ENCODE assay signal across 16 mouse cellular contexts in genomic region chr4:99983652-99984368, GRCm38 (mm10). TPM values are rescaled to one million over a fixed set of nuclear protein-coding genes. Genes with fewer than 3 reads are reported as not detected.
DNase-seq lines count a peak whose midpoint lies in the region; ATAC-seq lines count a peak whose summit lies in the region.
"Had no signal": no experiment of that assay in that cellular context is flagged by ENCODE, and none has a peak within 500 bp of the region (broad histone marks: within the 10 kb centered on the region; RNA-seq: fewer than 3 reads in every experiment).

No protein-coding gene starts in this region.

- peaks cover 7% of the 10 kb centered on the region for H3K4me1 ChIP-seq in forebrain, embryonic 10.5 days
- peaks cover 3% of the 10 kb centered on the region; the same call in 1 of the 2 replicates for H3K4me1 ChIP-seq in forebrain, embryonic 12.5 days
- no peaks in the 10 kb centered on the region for H3K4me1 ChIP-seq in embryonic facial prominence, embryonic 14.5 days (ENCODE audit: control insufficient read depth, insufficient read depth, low read length)

- H3K36me3 ChIP-seq in forebrain, embryonic 10.5 days (replicated peaks), result peaks cover 24% of the 10 kb centered on the region
- H3K36me3 ChIP-seq in forebrain, embryonic 12.5 days (replicated peaks), result no peaks in the 10 kb centered on the region
- peaks cover 3% of the 10 kb centered on the region; the same call in 1 of the 2 replicates for H3K36me3 ChIP-seq in embryonic facial prominence, embryonic 14.5 days (ENCODE audit: control insufficient read depth, insufficient read depth, low read length)
- H3K36me3 ChIP-seq: embryonic facial prominence, embryonic 12.5 days had no signal

- no peak overlapping the region for H3K9ac ChIP-seq in forebrain, embryonic 12.5 days
- H3K9ac ChIP-seq in embryonic facial prominence, embryonic 14.5 days (ENCODE audit: low read depth, low read length), result no peak overlapping the region
- H3K9ac ChIP-seq: embryonic facial prominence, embryonic 12.5 days; heart, embryonic 12.5 days; kidney, embryonic 15.5 days had no signal

- H3K9me3 ChIP-seq in forebrain, embryonic 10.5 days, result no peaks in the 10 kb centered on the region
- no peaks in the 10 kb centered on the region for H3K9me3 ChIP-seq in forebrain, embryonic 12.5 days
- no peaks in the 10 kb centered on the region for H3K9me3 ChIP-seq in embryonic facial prominence, embryonic 14.5 days (ENCODE audit: control insufficient read depth, low read length)
- H3K9me3 ChIP-seq: embryonic facial prominence, embryonic 12.5 days; heart, embryonic 12.5 days; kidney, embryonic 15.5 days had no signal

- intact Hi-C loops in left cerebral cortex, postnatal 4 days (cut with DNase I), result no loop called here

- WGBS in forebrain, embryonic 10.5 days, result 81% methylated on average over 13 of the region's 13 CpGs
- WGBS in forebrain, embryonic 12.5 days, result 85% methylated on average over 13 of the region's 13 CpGs
- WGBS in embryonic facial prominence, embryonic 14.5 days, result 60% methylated on average over 13 of the region's 13 CpGs

- H3K4me3 ChIP-seq in forebrain, embryonic 10.5 days, result no peak overlapping the region
- H3K4me3 ChIP-seq in forebrain, embryonic 12.5 days (replicated peaks), result no peak overlapping the region
- no peak overlapping the region for H3K4me3 ChIP-seq in embryonic facial prominence, embryonic 14.5 days (ENCODE audit: low read depth, low read length)
- H3K4me3 ChIP-seq: embryonic facial prominence, embryonic 12.5 days; heart, embryonic 12.5 days; kidney, embryonic 15.5 days had no signal

- H3K27me3 ChIP-seq in forebrain, embryonic 10.5 days (ENCODE audit: poor library complexity, severe bottlenecking), result no peaks in the 10 kb centered on the region
- H3K27me3 ChIP-seq in forebrain, embryonic 12.5 days, result no peaks in the 10 kb centered on the region
- H3K27me3 ChIP-seq in embryonic facial prominence, embryonic 14.5 days (replicated peaks; ENCODE audit: control insufficient read depth, insufficient read depth, low read length), result no peaks in the 10 kb centered on the region
- H3K27me3 ChIP-seq: embryonic facial prominence, embryonic 12.5 days; heart, embryonic 12.5 days; kidney, embryonic 15.5 days had no signal

- DNase-seq in forebrain, embryonic 10.5 days (ENCODE audit: extremely low spot score, low spot score), result no peak
- peak; percentile 59 for DNase-seq in left cerebral cortex, postnatal 4 days
- DNase-seq in left cerebral cortex, adult 8-10 months (ENCODE audit: low spot score in 2 of 2), result no peak
- DNase-seq in embryonic facial prominence, embryonic 14.5 days (ENCODE audit: low spot score), result no peak
- DNase-seq in yolk sac, embryonic 10.5 days (ENCODE audit: low spot score), result peak; percentile 43
- DNase-seq in spleen, adult 12 weeks (ENCODE audit: low spot score), result no peak
- DNase-seq: adrenal gland, postnatal 14 days; cerebellum, adult 9-10 months; heart, postnatal 36 days; lung, adult 18-20 months; thymus, postnatal 14 days had no signal

- no peak overlapping the region for H3K4me2 ChIP-seq in forebrain, embryonic 12.5 days
- no peak overlapping the region for H3K4me2 ChIP-seq in embryonic facial prominence, embryonic 14.5 days (ENCODE audit: low read depth, low read length)
- H3K4me2 ChIP-seq: embryonic facial prominence, embryonic 12.5 days; heart, embryonic 12.5 days; kidney, embryonic 15.5 days had no signal

- no peak for ATAC-seq in forebrain, embryonic 12.5 days (ENCODE audit: low FRiP score)
- ATAC-seq in embryonic facial prominence, embryonic 14.5 days (ENCODE audit: low read depth), result peak; percentile 26; the same call in 1 of the 2 replicates
- ATAC-seq: intestine, embryonic 16.5 days had no signal

- H3K27ac ChIP-seq in forebrain, embryonic 10.5 days, result 0 out of 2 replicates have a peak overlapping the region, but pooled peaks have one; percentile 4
- H3K27ac ChIP-seq in forebrain, embryonic 12.5 days, result no peak overlapping the region
- no peak overlapping the region for H3K27ac ChIP-seq in embryonic facial prominence, embryonic 14.5 days (replicated peaks; ENCODE audit: low read depth, low read length)
- H3K27ac ChIP-seq: embryonic facial prominence, embryonic 12.5 days; kidney, embryonic 15.5 days had no signal

RNA-seq across cellular contexts. Expression of gene Itgb3bp, which starts 54.2 kb away (rescaled TPM):
- 58.2 and 60.0 TPM in 2 replicates for polyA plus RNA-seq in forebrain, embryonic 10.5 days (2016; fragmentation: Nextera tagmentation; extraction: Ambion mirVana)
- 54.3 and 57.3 TPM in 2 replicates for polyA plus RNA-seq in forebrain, embryonic 12.5 days (2016; fragmentation: Nextera tagmentation; extraction: Ambion mirVana)
- total RNA-seq in left cerebral cortex, postnatal 4 days (2021), result 1 to 10 TPM; 4.1 to 4.5 TPM
- total RNA-seq in left cerebral cortex, adult 8-10 months (2022), result 1 to 10 TPM; 4.8 to 7.8 (median 6.3) TPM
- polyA plus RNA-seq in embryonic facial prominence, embryonic 14.5 days (2014; fragmentation: Nextera tagmentation; extraction: Ambion mirVana), result 29.7 and 31.9 TPM in 2 replicates

RNA-seq across cellular contexts. Expression of gene Pgm1, which starts 54.6 kb away (rescaled TPM):
- polyA plus RNA-seq in forebrain, embryonic 10.5 days (2016; fragmentation: Nextera tagmentation; extraction: Ambion mirVana), result 81.5 and 83.5 TPM in 2 replicates
- 32.6 and 36.5 TPM in 2 replicates for polyA plus RNA-seq in forebrain, embryonic 12.5 days (2016; fragmentation: Nextera tagmentation; extraction: Ambion mirVana)
- total RNA-seq in left cerebral cortex, postnatal 4 days (2021), result 10 to 100 TPM; 32.5 to 40.5 TPM
- 10 to 100 TPM; 58.5 to 65.5 (median 61.2) TPM for total RNA-seq in left cerebral cortex, adult 8-10 months (2022)
- 70.9 and 71.4 TPM in 2 replicates for polyA plus RNA-seq in embryonic facial prominence, embryonic 14.5 days (2014; fragmentation: Nextera tagmentation; extraction: Ambion mirVana)

Comparison
In these comparisons a context has a peak if more than half of its experiments do, and no peak if none do; other contexts are left out.
1. DNase-seq: peak in left cerebral cortex, postnatal 4 days (single experiment) and yolk sac, embryonic 10.5 days (single experiment); none in forebrain, embryonic 10.5 days (single experiment), left cerebral cortex, adult 8-10 months (0 of 2), embryonic facial prominence, embryonic 14.5 days (single experiment) and spleen, adult 12 weeks (single experiment).